Mouse (Mus musculus) layer of hippocampus, postnatal 25 days (tissue): ENCODE data around the gene Kti12. TPM values are rescaled to one million over a fixed set of nuclear protein-coding genes. Genes with fewer than 3 reads are reported as not detected.

Experiments used
- DNase-seq, 2 experiments: peaks; one replicate each; pipeline ENCODE4 v3.0.0; 2022; ENCODE audit warnings: mixed read lengths in 2 of 2, low spot score in 1 of 2; ENCODE audit errors: extremely low spot score in 1 of 2
- total RNA-seq, 2 experiments: library from RNA; stranded (reverse); gene quantifications; 2 replicates each; pipeline ENCODE4 v1.2.3; 2021

Kti12 gene
- total RNA-seq, 2 experiments from 2014 or later: 18.1 to 20.1 TPM

- DNase-seq: no peak
Observed at GRCm38 (mm10) chr4:108866806-108867205, 19.2 kb downstream of the Kti12 start.

DNA sequence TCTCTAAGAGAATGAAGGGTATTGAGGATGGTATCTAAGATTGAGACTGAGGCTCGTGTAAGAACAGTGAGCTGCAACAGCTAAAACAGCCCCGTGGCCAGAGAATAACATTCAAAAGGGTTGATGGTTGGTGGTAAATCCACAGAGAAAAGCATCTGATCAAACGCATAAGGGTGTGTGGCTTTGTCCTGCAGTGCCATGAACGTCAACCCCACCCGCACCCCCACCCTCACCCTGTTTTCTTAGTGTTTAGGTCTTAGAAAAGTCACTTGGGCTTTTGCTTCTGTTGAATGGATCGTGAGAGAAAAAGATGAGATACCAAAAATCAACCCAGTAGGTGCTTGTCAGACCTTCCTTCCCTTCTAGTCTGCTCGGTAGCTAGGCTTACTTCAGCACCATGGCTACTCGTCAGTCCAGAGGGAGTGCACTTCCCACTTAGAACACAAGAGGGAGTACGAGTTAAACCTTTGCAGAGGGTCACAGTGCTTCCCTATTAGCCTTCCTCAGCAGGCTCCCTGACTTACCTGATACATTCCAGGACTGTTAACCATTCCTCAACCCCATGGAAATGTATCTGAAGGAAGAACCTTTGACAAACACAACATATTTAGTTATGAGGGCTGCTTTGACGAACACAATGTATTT is 22.3 kb downstream of the Kti12 start:
- peak; percentile 79 to 98 for DNase-seq

- DNase-seq: no peak
Observed at GRCm38 (mm10) chr4:108873746-108874145, 26.2 kb downstream of the Kti12 start.

DNA sequence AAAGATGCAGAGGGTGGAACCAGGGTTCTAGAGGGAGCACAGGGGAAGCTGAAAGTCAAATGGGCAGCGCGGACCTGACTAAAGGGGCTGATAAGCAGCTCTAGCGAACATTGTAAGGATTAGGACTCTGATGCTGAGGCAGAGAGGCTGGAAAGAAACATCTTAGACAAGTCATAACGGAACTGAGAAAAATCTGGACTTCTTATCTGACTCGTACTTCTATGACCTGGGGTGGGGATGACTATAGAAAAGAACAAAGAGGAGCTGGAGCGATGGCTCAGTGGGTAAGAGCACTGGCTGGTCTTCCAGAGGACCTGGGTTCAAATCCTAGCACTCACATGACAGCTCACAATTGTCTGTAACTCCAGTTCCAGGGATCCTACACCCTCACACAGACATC is 30.3 kb downstream of the Kti12 start:
- DNase-seq: no peak

DNA sequence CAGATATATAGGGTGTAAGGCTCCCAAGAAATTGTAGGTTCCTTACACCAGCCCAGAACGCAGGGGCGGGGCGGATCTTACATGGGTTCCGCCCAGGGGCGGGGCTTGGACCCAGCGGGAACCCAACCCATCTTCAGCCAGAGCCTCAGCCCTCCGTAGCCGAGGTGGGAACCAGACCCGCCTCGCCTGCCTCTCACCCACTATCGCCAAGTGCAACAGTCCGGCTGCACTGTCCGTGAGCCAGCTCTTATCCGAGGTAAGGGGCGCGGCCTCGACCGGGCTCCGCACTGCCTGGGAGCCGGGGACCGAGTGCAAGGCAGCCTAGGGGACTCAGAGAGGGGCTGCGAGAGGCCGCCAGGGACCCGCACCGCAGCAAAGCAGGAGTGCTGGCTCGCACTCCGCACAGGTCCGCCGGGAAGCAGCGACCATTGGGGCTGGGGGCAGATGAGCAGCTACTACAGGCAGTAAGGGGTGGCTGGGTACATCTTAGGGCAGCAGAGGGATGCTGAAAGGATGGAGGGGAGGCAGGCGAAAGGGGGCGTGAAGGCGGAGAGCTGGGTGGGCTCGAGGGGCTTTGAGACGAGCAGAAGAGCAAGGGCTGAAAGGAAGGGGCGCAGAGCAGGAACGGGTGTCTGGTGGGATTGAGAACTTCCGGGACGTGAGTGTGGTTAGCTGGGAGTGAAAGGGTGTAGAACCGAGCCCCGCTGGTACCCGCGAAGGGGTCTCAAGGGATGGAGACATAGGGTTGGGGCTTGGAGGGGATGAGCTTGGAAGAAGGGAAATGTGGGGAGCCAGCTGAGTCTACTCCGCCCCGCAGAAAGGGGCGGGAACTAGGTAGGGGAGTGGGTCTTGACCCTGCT is 31.6 kb downstream of the Kti12 start, which contains the start of gene Rab3b:
Gene Rab3b, plus strand, starts transcription at position 101 of the 860 bp plus-strand sequence.
- DNase-seq: peak; percentile 41 to 46

GRCm38 (mm10) chr4:108883815-108884214 is 36.2 kb downstream of the Kti12 start:
- no peak for DNase-seq

DNA sequence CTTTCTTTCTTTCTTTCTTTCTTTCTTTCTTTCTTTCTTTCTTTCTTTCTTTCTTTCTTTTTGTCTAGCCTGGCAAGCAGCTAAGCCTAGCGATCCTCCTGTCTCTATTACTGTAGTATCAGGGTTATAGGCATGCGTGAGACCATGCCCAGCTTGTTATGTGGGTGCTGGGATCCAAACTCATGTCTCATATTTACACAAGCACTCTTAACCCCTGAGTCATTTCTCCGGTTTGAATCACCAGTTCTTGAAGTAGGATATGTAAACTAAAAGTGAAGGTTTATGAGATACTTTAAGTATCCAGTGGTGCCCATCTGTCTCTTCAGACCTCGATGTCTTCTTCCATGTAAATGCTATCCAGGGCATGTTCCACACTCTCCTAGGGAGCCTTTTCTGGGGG is 39.9 kb downstream of the Kti12 start:
- DNase-seq: no peak

GRCm38 (mm10) chr4:108890876-108891275 is 43.3 kb downstream of the Kti12 start:
- DNase-seq: no peak

Other genes with a start within 250 kb of the Kti12 start
- gene Cc2d1b, start 227.8 kb upstream of the Kti12 start, total RNA-seq: 10 to 100 TPM; 24.2 to 35.8 TPM
- under 1 TPM; 0.85 to 0.91 TPM for gene 3110021N24Rik, start 128.1 kb upstream of the Kti12 start, total RNA-seq
- 10 to 100 TPM; 53.1 to 54.6 TPM for gene Zfyve9, start 67.0 kb upstream of the Kti12 start, total RNA-seq
- gene Btf3l4, start 14.2 kb upstream of the Kti12 start, total RNA-seq: 10 to 100 TPM; 92.4 to 93.2 TPM
- gene Txndc12, start 13.2 kb upstream of the Kti12 start, total RNA-seq: 10 to 100 TPM; 37.0 to 37.7 TPM
- under 1 TPM in 1 of 2 experiments, not detected in 1; 0.37 TPM for gene A730015C16Rik, start 834 bp downstream of the Kti12 start, total RNA-seq
- gene Rab3b, start 31.3 kb downstream of the Kti12 start, total RNA-seq: 10 to 100 TPM; 46.0 to 55.2 TPM
- gene Nrd1, start 152.9 kb downstream of the Kti12 start, total RNA-seq: 100 to 1,000 TPM in 1 of 2 experiments, 10 to 100 TPM in 1; 99.5 to 136 TPM